Mouse (Mus musculus) inflammation-experienced regulatory T-cells, adult 6 months (primary cell): ENCODE data around the gene B3gnt9. TPM values are rescaled to one million over a fixed set of nuclear protein-coding genes. Genes with fewer than 3 reads are reported as not detected.
"Not testable (repeated sequence)": the region's sequence is repeated elsewhere in the genome, so short reads cannot be mapped to it uniquely, and the experiment has no call there.

Experiments used
- ATAC-seq: one replicate; pipeline ENCODE4 v1.8.0; 2017
- polyA plus RNA-seq, 3 experiments: library from polyadenylated mRNA; unstranded; fragments of 100-300 nt; shearing (Covaris generic); gene quantifications; one replicate each; pipeline ENCODE4 v1.2.1; 2017

Gene B3gnt9
- polyA plus RNA-seq: under 1 TPM; 0.51 to 0.97 (median 0.87) TPM

DNA sequence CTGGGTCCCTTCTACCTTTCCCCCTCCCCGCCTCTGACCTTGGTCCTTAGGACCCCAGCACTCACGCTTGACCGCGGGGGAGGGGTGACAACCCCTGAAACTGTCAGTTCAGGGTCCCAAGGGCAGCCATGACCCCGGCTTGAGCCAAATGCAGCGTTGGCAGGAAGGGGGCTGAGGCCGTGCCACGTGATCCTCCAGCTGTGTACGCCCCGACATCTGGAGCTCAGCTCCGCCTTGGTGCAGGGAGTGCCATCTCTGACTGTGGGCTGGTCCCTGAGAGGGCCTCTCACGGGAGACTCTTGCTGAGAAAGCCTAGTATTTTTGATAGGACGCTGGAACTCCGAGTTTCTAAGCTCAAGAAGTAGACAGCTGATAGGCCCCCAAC lies at the start of gene B3gnt9:
Gene B3gnt9 (minus strand): TSS at position 188 of the 385 bp plus-strand sequence.
- peak; percentile 47 for ATAC-seq

DNA sequence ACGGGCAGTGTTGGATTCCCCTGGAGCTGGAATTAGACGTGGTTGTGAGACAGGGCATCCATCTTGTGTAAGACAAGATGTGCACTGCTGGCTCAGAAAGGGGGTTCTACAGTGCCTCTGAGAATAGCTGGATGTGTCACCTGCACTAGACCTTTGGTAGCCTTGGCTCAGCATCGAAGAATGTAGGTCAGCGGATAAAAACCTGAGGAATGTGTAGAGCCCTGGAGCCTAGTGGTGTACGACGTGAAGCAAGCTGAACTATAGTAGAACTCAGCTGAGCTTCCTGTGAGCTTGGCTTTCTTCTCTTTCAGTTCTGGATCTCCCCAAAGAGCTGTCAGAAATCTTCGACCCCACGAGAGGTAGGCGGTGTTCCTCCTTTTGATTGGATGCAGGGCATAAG lies 48.9 kb upstream of the B3gnt9 start:
- no peak for ATAC-seq

DNA sequence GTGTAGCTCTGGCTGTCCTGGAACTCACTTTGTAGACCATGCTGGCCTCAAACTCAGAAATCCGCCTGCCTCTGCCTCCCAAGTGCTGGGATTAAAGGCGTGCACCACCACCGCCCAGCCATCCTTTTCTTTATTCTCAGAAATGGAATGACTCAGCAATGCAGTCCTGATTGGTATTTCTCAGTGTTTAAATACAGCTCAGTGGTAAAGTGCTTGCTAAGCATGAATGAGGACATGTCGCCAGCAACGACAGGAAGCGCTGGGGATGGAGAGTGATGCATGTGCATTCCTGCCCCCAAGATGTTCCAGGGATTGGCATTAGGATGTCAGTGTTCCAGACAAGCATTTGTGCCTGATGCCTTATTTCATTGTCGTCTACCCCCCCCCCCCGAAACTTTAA lies 48.4 kb upstream of the B3gnt9 start:
- peak; percentile 12 for ATAC-seq

DNA sequence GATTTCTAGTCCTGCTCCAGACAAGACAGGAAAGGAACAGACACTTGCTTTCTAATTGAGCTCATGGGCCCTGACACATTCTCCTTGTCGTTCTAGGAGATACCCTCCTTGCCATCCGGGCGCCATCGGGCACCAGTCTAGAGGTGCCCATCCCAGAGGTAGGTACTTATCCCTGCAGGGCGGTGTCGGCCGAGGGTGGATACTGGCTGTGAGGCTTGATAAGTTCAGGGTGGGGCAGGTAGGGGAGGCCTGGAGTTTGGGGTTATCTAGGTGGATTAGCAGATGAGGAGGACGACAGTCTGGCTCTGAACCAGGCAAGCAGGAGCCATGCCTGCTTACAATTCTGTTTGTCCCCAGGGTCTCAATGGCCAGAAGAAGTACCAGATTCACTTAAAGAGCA lies 45.0 kb upstream of the B3gnt9 start:
- ATAC-seq: no peak

DNA sequence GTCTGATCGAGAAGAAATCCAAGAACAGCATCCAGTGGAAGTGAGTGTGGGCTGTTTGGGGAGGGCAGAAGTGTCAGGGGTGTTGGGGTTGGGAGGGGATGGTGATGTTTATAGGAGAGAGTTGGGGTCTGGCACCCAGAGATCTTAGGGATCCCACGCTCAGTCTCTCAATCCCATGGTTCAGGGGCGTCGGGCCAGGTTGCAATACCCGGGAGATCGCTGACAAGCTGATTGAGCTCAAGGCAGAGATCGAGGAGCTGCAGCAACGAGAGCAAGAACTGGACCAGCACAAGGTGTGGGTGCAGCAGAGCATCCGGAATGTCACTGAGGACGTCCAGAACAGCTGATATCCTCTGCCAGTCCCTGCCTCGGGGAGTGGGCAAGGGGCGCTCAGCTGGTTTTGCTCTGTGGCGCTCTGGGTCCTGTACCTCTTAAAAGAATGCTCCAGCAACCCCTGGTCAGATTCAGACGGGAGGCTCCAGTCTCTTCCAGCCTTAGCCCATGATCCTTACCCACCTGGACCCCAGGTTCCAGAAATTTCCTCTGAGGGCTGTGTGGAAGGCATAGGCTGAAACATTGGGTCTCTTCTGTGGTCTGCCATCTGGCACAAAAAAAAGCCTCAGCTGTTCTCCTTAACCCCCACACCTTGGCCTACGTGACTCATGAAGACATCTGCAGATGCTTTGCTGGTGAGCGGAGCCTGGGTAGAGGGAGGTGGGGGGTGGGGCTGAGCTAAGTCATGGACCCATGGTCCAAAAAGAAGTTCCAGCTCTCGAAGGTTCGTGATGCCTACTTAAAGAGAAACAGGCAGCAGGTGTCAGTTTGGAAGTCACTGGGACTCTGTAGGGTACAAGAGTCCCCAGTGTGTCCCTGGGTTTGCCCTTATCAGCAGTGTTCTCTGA lies 43.6 kb upstream of the B3gnt9 start:
- no peak for ATAC-seq

DNA sequence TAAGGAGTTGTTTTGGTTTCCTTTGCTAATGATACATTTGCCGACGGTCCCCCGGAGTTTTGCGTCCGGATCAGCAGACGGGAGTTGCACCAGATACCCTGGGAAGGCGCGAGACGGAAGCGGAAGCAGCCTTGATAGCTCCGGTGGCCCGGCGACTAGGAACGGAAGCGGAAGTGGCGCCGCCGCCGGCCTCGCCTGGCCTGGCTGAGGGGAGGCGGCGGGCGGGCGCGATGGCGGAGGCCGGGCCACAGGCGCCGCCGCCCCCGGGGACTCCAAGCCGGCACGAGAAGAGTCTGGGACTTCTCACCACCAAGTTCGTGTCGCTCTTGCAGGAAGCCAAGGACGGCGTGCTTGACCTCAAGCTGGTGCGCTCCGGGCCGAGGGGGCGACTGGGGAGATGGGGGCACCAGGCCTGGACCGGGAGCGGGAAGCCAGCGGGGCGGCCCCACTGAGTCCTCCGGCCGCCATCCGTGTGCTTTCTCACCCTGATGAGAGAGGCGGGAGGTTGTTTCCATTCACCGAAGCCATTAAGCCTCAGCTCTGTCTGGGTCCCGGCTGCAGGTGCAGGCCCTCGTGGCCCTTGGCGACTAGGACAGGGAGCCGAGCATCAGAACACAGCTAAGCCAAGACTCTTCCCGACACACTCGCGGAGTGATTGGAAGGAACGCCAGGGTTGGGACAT lies 42.7 kb upstream of the B3gnt9 start, which contains the start of gene E2f4:
Gene E2f4 (plus strand): TSS at position 153 of the 682 bp plus-strand sequence.
- ATAC-seq: peak; percentile 99

DNA sequence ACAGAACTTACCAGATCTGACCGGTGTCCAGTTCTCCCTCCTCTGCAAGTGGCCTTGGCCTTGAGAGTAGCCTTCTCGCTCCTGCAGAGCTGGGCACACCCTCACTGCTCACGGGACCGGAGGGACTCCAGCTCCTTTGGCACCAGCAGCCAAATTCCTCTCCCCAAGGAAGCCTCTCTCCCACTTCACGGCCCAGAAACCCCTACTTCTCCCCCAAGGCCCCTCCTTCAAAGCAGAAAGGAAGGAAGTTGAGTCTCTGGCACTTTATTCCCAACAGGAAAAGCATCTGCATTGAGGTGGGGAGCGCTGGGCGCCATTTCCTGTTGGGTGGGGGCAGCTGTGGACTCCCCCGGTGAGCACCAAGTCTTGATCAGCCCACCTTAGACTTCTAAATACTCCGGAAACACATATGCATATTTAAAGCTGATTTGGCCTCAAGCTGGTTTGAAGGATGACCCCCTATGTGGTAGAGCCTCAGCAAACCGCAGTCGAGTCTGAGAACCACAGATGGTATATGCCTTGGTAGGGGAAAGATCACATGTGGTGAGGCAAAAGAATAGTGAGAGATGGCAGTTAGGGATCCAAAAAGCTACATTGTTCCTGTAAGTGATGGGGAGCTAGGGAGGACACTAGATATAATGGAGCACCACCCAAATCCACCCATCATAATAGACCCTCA lies 41.1 kb upstream of the B3gnt9 start, which contains the start of gene Exoc3l:
Gene Exoc3l (minus strand): TSS at position 207 of the 679 bp plus-strand sequence.
- ATAC-seq: no peak

DNA sequence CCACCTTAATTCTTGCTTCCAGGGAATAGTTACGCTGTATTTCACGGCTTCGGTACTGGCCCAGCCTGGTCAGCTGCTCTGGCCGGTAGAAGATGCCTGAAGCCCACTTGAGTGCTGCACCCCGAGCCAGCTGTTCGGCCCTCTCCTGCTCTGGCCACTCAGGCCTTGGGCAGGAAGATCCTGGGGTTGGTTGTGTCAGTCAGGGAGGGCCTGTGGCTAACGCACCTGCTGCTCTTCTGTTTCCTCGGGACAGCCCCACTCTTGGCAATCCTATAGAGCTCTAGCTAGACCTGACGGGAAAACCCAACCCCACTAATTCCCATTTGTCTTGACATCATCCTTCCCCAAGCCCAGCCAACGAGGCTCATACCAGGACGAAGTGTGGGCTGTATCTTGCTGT lies 40.3 kb upstream of the B3gnt9 start:
- no peak for ATAC-seq

DNA sequence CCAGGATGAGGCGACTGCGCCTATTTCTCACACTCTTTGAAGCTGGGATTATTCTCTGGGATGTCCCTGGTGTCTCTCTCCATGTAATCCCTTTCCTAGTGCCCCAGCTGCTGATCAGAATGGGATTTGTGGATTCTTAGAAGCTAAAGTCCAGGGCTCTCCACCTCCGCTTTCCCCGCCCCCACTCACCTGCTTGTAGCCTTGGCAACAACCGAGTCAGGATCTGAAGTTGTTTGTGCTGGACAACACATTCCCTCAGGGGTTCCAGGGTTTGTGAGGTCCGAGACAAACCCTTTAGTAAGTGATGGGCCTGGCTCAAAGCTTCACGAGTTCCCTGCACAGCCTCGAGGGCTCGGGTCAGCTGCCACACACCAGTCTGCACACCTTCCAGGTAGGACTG lies 39.8 kb upstream of the B3gnt9 start:
- ATAC-seq: no peak

DNA sequence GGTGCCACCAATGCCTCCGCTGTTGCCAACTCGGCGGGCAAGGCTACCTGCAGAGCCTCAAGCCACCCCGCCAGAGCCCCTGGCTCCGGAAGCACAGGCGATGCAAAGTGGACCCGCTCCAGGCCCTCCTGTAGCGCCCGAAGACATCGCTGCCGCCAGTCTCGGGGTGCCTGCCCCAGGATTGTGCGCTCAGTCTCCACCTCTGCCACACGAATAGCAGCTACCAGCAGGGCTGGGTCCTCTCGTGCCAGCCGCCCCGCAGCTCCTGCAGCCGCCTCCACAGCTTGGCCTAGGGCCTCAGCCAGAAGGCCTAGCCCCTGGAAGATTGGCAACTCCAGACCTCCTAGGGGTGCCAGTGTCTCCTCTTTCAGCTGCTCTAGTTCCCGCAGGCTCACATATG lies 38.5 kb upstream of the B3gnt9 start:
- ATAC-seq: no peak

DNA sequence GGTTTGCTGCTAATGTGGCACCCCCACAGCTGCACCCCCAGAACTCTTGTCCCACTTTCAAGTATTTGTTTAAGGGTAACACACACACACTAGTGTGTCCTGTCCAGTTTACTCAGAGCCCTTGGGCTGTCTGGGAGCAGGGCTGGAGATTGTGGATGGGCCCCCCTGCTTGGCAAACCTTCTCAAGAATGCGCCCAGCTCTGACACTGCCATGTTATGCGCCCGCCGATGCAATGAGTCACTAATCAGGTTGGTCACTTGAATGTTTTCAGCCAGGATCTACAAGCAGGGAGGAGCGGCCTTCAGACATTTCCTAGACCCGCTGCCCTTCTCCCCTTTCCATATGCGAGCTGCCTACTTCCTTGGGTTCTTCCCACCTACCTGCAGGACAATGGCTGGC lies 37.5 kb upstream of the B3gnt9 start:
- ATAC-seq: no peak

DNA sequence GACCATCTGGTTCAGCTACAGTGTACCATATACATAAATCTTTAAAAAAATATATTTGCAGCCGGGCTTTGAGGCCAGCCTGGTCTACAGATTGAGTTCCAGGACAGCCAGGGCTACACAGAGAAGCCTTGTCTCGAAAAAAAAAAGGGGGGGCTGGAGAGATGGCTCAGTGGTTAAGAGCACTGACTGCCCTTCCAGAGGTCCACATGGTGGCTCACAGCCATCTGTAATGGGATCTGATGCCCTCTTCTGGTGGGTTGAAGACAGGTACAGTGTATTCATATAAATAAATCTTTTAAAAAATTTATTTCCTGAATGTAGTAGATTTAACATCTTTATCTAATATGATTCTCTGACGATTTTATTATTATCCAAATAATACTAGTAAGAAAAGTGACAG lies 36.8 kb upstream of the B3gnt9 start:
- not testable (repeated sequence) for ATAC-seq

DNA sequence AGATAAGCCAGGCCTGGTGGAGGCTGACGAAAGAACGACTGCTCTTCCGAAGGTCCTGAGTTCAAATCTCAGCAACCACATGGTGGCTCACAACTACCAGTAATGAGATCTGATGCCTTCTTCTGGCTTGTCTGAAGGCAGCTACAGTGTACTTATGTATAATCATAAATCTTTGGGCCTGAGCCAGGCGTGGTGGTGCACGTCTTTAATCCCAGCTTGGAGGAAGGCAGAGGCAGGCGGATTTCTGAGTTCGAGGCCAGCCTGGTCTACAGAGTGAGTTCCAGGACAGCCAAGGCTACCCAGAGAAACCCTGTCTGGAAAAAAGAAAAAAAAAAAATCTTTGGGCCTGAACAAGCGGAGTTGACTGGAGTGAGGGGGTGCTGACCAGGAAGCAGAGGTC lies 36.4 kb upstream of the B3gnt9 start:
- not testable (repeated sequence) for ATAC-seq

DNA sequence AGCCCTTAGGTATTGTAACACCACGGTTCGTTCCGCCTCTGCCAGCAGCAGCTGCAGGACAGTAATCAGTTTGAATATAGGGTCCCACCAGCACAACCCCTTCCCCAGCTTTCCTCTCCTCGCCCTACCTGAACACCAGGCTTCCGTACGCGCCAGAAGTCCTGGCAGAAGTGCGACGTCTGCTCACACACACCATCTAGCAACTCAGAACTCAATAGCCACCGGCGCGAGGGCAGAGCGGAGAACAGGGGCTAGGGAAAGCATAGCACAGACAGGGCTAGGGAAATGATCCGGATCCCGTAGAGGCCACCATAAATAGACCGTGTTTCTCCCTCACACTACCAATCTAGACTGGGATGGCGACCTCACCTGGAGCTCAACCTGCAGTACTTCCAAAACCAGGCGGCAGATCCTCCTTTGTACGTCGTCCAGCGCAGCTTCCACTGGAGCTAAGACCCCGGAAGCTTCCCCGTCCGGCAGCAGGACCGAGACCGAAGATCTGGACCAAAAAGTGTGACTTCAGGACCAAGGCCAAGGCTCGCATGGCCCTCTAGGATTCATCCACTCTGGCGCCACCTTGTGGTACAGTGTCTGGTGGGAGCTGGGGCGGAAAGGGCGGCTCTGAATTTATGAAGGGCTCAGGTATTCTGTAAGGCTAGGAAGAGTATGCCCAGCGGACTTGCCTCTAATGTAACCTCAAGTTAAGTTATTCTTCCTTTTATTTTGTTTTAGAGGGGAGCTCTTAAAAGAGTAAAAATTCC lies 35.8 kb upstream of the B3gnt9 start:
- ATAC-seq: peak; percentile 22

DNA sequence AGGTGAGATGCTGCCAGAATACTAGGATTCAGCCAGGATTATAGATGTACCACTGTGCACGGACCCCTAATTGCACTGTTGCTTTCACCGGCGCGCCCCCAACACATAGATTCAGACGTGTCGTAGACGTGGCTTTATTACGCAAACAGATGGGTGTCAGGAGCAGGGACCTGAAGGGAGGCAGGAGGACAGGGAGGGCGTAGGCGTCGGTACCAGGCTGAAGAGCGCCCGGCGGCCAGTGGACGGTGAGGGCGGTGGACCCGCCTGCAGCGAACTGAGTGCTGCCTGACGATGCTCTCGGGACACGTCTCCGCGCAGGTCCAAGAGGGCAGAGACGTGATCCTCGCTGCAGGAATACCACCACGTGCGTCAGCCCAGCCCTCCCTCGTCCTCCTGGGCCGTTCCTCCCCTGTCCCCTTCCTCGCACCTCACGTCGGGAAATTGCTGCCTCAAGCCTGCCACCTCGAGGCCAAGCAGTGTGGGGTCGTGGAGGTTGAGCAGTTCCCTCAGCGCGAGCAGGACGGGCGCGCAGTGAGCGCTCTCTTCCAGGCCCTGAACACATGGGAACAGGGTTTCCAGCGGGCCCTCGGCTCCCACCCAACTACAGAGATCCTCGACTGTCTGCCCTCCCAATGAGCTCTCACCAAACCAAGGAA lies 35.0 kb upstream of the B3gnt9 start, which contains the start of gene 4931428F04Rik:
Gene 4931428F04Rik (minus strand): TSS at position 60 of the 656 bp plus-strand sequence.
- no peak for ATAC-seq

DNA sequence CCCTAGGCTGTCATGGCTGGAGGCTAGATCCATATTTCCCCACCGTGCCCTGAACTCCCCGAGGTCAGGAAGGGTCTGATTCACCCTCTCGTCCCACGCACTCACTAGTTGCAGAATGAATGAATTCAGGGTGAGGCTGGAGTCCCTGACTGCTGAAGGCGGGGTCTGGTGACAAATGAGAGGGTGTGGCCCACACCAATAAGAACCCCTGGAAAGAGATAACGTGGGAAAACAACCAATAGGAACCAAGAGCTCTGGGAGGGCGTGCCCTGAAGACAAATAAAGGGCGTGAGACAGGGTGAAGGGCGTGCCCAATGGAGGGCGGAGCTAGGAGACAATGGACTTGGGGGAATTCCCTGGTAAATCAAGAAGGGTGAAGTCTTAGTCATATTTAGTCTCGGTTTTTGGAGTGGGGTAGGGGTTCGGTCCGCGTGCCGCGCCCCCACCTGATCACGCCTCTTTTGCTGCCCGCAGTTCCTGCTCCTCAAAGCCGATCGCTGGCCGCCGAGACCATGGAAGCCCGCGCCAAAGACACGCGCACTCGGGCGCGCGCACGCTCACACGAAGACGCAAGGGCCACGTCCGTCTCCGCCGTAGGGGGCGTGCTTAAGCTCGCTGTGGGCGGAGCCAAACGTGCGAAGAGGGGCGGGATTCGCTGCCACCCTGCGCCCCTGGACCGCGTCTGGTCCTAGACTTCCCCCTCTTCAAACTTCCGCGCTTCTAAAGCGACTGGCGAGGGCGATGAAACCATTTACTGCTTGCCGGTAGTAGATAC lies 34.2 kb upstream of the B3gnt9 start:
- peak; percentile 91 for ATAC-seq

DNA sequence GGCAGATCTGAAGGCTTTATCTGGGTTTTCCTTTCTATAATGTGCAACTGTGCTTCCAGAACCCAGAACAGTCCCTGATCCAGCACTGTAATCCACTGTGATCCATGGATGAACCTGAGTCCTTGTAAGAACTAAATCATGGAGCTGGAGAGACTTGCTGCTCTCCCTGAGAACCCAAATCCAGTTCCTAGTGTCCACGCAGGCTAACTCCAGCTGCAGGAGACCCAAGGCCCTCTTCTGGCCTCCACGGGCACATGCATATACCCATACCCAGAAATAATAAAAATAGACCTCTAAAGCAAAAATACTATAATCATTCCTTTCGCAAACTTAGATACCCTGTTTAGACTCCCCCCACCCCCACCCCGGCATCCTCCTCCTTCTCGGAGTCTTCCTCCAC lies 33.3 kb upstream of the B3gnt9 start:
- no peak for ATAC-seq

DNA sequence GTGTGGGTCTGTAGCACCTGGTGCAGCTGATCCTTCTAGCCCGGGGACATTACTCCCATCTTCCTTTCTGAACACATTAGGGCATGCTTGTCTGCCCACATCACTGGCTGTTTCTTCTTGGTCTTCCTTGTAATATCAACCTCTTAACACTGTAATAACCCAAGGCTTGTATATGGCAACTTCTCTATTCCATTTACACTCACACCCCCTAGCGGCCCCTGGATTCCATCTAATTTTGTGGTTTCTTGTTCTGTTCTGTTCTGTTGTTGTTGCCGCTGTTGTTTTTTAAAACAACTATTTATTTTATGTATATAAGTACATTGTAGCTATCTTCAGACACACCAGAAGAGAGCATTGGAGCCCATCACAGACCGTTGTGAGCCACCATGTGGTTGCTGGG lies 32.0 kb upstream of the B3gnt9 start:
- ATAC-seq: no peak

DNA sequence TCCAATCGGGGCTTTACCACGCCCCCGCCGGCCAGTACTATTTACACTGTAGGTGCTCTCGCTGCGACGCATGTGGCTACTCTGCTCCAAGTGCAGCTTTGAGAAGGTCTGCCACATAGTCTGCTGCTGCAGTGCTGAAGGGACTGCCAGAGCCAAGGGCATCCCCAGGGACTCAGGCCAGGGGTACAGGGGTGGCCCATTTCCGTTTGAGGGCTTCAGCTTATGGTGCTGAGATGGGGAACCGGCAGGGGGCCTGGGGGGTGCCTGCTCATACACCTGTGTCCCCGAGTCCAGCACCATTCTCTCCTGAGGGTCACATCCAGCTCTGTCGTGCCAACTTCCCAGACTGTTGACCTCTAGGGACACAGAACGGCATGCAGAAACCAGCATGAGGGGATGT lies 30.6 kb upstream of the B3gnt9 start:
- no peak for ATAC-seq

DNA sequence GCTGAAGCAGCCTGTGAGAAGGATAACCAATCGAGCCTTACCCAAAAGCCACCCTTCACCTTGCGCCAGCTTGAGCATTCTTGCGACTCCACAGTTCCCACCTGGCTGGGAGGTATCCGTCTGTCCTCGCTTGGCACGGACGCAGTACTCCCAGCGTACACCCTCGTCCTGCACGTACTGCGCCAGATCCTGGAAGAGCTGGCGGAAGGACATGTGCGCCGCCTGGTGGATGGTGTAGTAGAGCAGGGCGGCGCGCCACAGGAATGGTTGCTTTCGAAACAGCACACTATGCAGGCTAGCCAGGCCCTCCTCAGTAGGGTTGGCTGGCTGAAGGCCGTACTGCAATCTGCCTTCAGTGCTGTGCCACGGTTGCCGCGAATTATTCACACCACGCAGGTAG lies 28.1 kb upstream of the B3gnt9 start:
- ATAC-seq: peak; percentile 63

DNA sequence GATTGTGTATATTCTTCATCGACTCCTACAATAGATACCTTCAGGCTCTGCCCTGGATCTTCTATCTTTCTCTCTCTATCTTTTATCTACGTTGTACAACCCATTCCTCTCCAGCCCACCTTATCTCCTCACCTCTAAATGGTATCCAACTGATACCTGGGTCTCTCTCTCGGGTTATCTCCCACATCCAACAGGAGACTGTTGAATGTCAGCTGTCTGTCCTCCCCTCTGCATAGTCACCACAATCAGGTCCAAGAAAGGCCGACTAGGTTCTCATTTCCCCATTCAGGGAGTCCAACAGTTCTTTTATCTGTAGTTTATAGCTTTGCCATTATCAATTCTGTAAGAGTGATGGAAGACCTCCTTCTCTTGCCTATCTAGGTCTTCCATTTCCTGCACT lies 27.3 kb upstream of the B3gnt9 start:
- no peak for ATAC-seq
